Mouse (Mus musculus) heart, postnatal 0 days (tissue): Measurements from ENCODE around the gene Patz1. TPM values are rescaled to one million over a fixed set of nuclear protein-coding genes. Genes with fewer than 3 reads are reported as not detected.

Source experiments
- ATAC-seq: fragments of 200-750 bp; cut with Nextera tagmentation; 2 replicates; pipeline ENCODE4 v1.8.0; 2017; ENCODE audit warnings: low read depth, moderate number of reproducible peaks, moderate library complexity; ENCODE audit not compliant: insufficient read depth
- DNase-seq: peaks from one replicate; pipeline ENCODE4 v3.0.0-alpha.2; 2016; ENCODE audit warnings: low spot score
- H3K27ac ChIP-seq: fragments of 300-500 bp; sonication (generic); 2 replicates; pipeline ENCODE4 v1.5.1; 2014; ENCODE audit warnings: low read depth, mild to moderate bottlenecking
- H3K27me3 ChIP-seq: fragments of 300-500 bp; sonication (generic); 2 replicates; pipeline ENCODE4 v1.6.1; 2014; ENCODE audit warnings: low read length, mixed read lengths; ENCODE audit not compliant: control insufficient read depth, insufficient read depth
- H3K36me3 ChIP-seq: fragments of 300-500 bp; sonication (generic); replicated peaks from 2 replicates; pipeline ENCODE4 v1.6.1; 2014; ENCODE audit warnings: low read length, mixed read lengths; ENCODE audit not compliant: control insufficient read depth, insufficient read depth
- H3K4me1 ChIP-seq: fragments of 300-500 bp; sonication (generic); 2 replicates; pipeline ENCODE4 v1.6.1; 2014; ENCODE audit warnings: antibody characterized with exemption; ENCODE audit not compliant: control insufficient read depth, insufficient read depth
- H3K4me2 ChIP-seq: fragments of 300-500 bp; sonication (generic); 2 replicates; pipeline ENCODE4 v1.6.1; 2014; ENCODE audit warnings: low read depth, mild to moderate bottlenecking, low read length, moderate library complexity
- H3K4me3 ChIP-seq: fragments of 300-500 bp; sonication (generic); 2 replicates; pipeline ENCODE4 v1.5.1; 2014; ENCODE audit warnings: low read depth, low read length
- H3K9ac ChIP-seq: fragments of 300-500 bp; sonication (generic); replicated peaks from 2 replicates; pipeline ENCODE4 v1.6.1; 2014; ENCODE audit warnings: low read depth, low read length, mixed read lengths
- H3K9me3 ChIP-seq: fragments of 300-500 bp; sonication (generic); replicated peaks from 2 replicates; pipeline ENCODE4 v1.6.1; 2016; ENCODE audit warnings: low read length; ENCODE audit not compliant: control insufficient read depth
- CTCF ChIP-seq: IDR thresholded peaks from 2 replicates; pipeline ENCODE4 v1.5.1; 2016; ENCODE audit warnings: antibody characterized with exemption, control low read depth, low read depth
- EP300 ChIP-seq: IDR thresholded peaks from 2 replicates; pipeline ENCODE4 v1.6.1; 2016; ENCODE audit warnings: antibody characterized with exemption, low read depth
- WGBS: fragments of 180-500 bp; shearing (Covaris S2); extraction: QIAGEN DNeasy Blood & Tissue Kit; methylation state at CpG from one replicate; pipeline ENCODE4 v1.1.7; 2014; 5-methylcytosine and 5-hydroxymethylcytosine counted together
- polyA plus RNA-seq: library from polyadenylated mRNA; unstranded; fragments of >200 nt; fragmentation: Nextera tagmentation; extraction: Ambion mirVana; gene quantifications from 2 replicates; pipeline ENCODE4 v1.2.1, GENCODE M21; 2015
- total RNA-seq: library from RNA; depleted of rRNA; stranded (reverse); fragments of >200 nt; gene quantifications from 2 replicates; pipeline ENCODE4 v1.2.3, GENCODE M21; 2014; ENCODE audit warnings: low replicate concordance

The Patz1 gene
- total and polyA plus RNA-seq, 2 experiments from 2014 or later = 14.0 to 35.6 TPM

GRCm38 (mm10) chr11:3341476-3341875 lies 52.8 kb downstream of the Patz1 start:
- Histone ChIP-seq H3K27ac (no peak overlapping the region), H3K9ac (no peak overlapping the region), H3K4me2 (no peak overlapping the region), H3K4me1 (peaks cover 14% of the 10 kb centered on the region), H3K9me3 (no peaks in the 10 kb centered on the region), H3K27me3 (no peaks in the 10 kb centered on the region), H3K4me3 (no peak overlapping the region), H3K36me3 (peaks cover 48% of the 10 kb centered on the region)
- no peak for DNase-seq
- 84% methylated on average over 5 of the region's 5 CpGs for WGBS
- TF ChIP-seq EP300 (no peak), CTCF (no peak)
- no peak for ATAC-seq

GRCm38 (mm10) chr11:3344916-3345315 lies 56.2 kb downstream of the Patz1 start:
- ATAC-seq (no peak), DNase-seq (no peak)
- Histone ChIP-seq H3K36me3 (peaks cover 54% of the 10 kb centered on the region), H3K4me1 (peaks cover 18% of the 10 kb centered on the region), H3K9ac (no peak overlapping the region), H3K27me3 (no peaks in the 10 kb centered on the region), H3K4me2 (no peak overlapping the region), H3K27ac (no peak overlapping the region), H3K9me3 (no peaks in the 10 kb centered on the region), H3K4me3 (no peak overlapping the region)
- 89% methylated on average over 3 of the region's 3 CpGs for WGBS
- TF ChIP-seq CTCF (no peak), EP300 (no peak)

GRCm38 (mm10) chr11:3346351-3346750 lies 57.7 kb downstream of the Patz1 start:
- Histone ChIP-seq H3K36me3 (peaks cover 58% of the 10 kb centered on the region), H3K4me3 (no peak overlapping the region), H3K27me3 (no peaks in the 10 kb centered on the region), H3K9me3 (no peaks in the 10 kb centered on the region), H3K4me2 (no peak overlapping the region), H3K4me1 (peaks cover 18% of the 10 kb centered on the region), H3K9ac (no peak overlapping the region), H3K27ac (no peak overlapping the region)
- 92% methylated on average over 7 of the region's 7 CpGs for WGBS
- ATAC-seq (no peak), DNase-seq (no peak)
- TF ChIP-seq CTCF (no peak), EP300 (no peak)

GRCm38 (mm10) chr11:3347091-3347834 lies 58.6 kb downstream of the Patz1 start:
- H3K9ac ChIP-seq = no peak overlapping the region
- DNase-seq (peak; percentile 79), ATAC-seq (peak; percentile 71)
- WGBS = 63% methylated on average over 12 of the region's 12 CpGs
- peaks cover 56% of the 10 kb centered on the region for H3K36me3 ChIP-seq
- peak overlapping the region; percentile 47 for H3K27ac ChIP-seq
- no peaks in the 10 kb centered on the region for H3K27me3 ChIP-seq
- peaks cover 18% of the 10 kb centered on the region for H3K4me1 ChIP-seq
- H3K9me3 ChIP-seq = no peaks in the 10 kb centered on the region
- no peak overlapping the region for H3K4me3 ChIP-seq
- no peak overlapping the region for H3K4me2 ChIP-seq
- TF ChIP-seq EP300 (no peak), CTCF (peak; percentile 90)

GRCm38 (mm10) chr11:3347835-3348195 lies 59.1 kb downstream of the Patz1 start:
- Histone ChIP-seq H3K4me1 (peaks cover 18% of the 10 kb centered on the region), H3K4me3 (no peak overlapping the region), H3K4me2 (no peak overlapping the region), H3K27me3 (no peaks in the 10 kb centered on the region), H3K27ac (peak overlapping the region; percentile 47), H3K9me3 (no peaks in the 10 kb centered on the region), H3K9ac (no peak overlapping the region), H3K36me3 (peaks cover 58% of the 10 kb centered on the region)
- DNase-seq (no peak), ATAC-seq (no peak)
- TF ChIP-seq CTCF (no peak), EP300 (no peak)
